Comparison of ENCODE assay signal across 30 mouse cellular contexts in the genomic region with DNA sequence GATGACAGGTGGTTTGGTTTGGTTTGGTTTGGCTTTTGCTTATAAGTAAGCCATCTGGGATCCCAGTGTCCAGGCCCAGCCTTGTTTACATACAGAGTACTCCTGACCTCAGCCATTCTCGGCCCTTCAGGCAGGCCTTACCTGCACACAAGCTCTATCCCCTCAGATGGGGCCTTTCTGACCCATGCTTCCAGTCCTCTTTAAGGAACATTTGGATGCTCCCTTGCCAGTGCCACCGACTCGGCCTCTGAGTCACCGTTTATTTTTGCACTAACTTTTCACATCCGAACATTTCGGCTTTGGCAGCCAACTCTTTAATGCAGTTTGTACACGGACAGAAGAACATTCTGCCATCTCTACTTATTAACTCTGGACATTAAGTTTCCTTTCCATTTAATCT. TPM values are rescaled to one million over a fixed set of nuclear protein-coding genes. Genes with fewer than 3 reads are reported as not detected.
DNase-seq lines count a peak whose midpoint lies in the region; ATAC-seq and TF ChIP-seq lines count a peak whose summit lies in the region.
"Had no signal": no experiment of that assay in that cellular context is flagged by ENCODE, and none has a peak within 500 bp of the region (broad histone marks: within the 10 kb centered on the region; RNA-seq: fewer than 3 reads in every experiment).

No protein-coding gene starts in this region.

- no peak overlapping the region for H3K4me3 ChIP-seq in heart, adult 2 months
- H3K4me3 ChIP-seq in lung, postnatal 0 days (ENCODE audit: low read depth, low read length), result no peak overlapping the region
- H3K4me3 ChIP-seq in lung, adult 2 months (replicated peaks; ENCODE audit: extremely low read depth, low read depth, low read length), result no peak overlapping the region
- H3K4me3 ChIP-seq: embryonic facial prominence, embryonic 12.5 days; heart, embryonic 13.5 days; hindbrain, embryonic 12.5 days; intestine, embryonic 15.5 days; left cerebral cortex, adult 2 months; limb, embryonic 12.5 days; liver, embryonic 15.5 days; lung, embryonic 15.5 days; myocyte; neural tube, embryonic 13.5 days had no signal

- H3K9me3 ChIP-seq in lung, postnatal 0 days (ENCODE audit: low read length), result no peaks in the 10 kb centered on the region
- H3K9me3 ChIP-seq: embryonic facial prominence, embryonic 12.5 days; heart, embryonic 13.5 days; hindbrain, embryonic 12.5 days; intestine, embryonic 15.5 days; limb, embryonic 12.5 days; liver, embryonic 15.5 days; lung, embryonic 15.5 days; neural tube, embryonic 13.5 days had no signal

- H3K9ac ChIP-seq in heart, adult 2 months (ENCODE audit: low read depth, low read length), result no peak overlapping the region
- H3K9ac ChIP-seq in lung, postnatal 0 days (replicated peaks; ENCODE audit: low read depth), result no peak overlapping the region
- H3K9ac ChIP-seq: embryonic facial prominence, embryonic 12.5 days; heart, embryonic 13.5 days; hindbrain, embryonic 12.5 days; intestine, embryonic 15.5 days; limb, embryonic 12.5 days; liver, embryonic 15.5 days; lung, embryonic 15.5 days; neural tube, embryonic 13.5 days had no signal

- no peak overlapping the region for H3K4me2 ChIP-seq in lung, postnatal 0 days (replicated peaks; ENCODE audit: low read depth, low read length)
- H3K4me2 ChIP-seq: embryonic facial prominence, embryonic 12.5 days; heart, embryonic 13.5 days; hindbrain, embryonic 12.5 days; intestine, embryonic 15.5 days; limb, embryonic 12.5 days; liver, embryonic 15.5 days; lung, embryonic 15.5 days; midbrain, embryonic 11.5 days; neural tube, embryonic 13.5 days had no signal

- ATAC-seq in lung, postnatal 0 days, result no peak
- ATAC-seq: CD4-positive, CD25-positive, alpha-beta regulatory T cell, adult 4 months; forebrain, embryonic 14.5 days; hindbrain, postnatal 0 days; intestine, embryonic 15.5 days; midbrain, embryonic 16.5 days had no signal

- H3K79me2 ChIP-seq in heart, adult 2 months (replicated peaks; ENCODE audit: control insufficient read depth, insufficient read depth, low read length), result no peaks in the 10 kb centered on the region

- TF ChIP-seq EP300 in heart, adult 2 months (IDR thresholded peaks at IDR 0.05; ENCODE audit: insufficient read depth, low read depth, low read length), result no peak
- TF ChIP-seq EP300 in lung, postnatal 0 days (IDR thresholded peaks at IDR 0.05), result no peak

- no peaks in the 10 kb centered on the region for H3K36me3 ChIP-seq in heart, adult 2 months (ENCODE audit: control insufficient read depth, insufficient read depth, low read length)
- H3K36me3 ChIP-seq in lung, postnatal 0 days (ENCODE audit: insufficient read depth, low read length), result no peaks in the 10 kb centered on the region
- H3K36me3 ChIP-seq: embryonic facial prominence, embryonic 12.5 days; heart, embryonic 13.5 days; intestine, embryonic 15.5 days; limb, embryonic 12.5 days; liver, embryonic 15.5 days; lung, embryonic 15.5 days had no signal

- TF ChIP-seq POLR2A in heart, adult 2 months (IDR thresholded peaks at IDR 0.05; ENCODE audit: insufficient read depth, low read depth, low read length), result no peak
- TF ChIP-seq POLR2A in lung, adult 2 months (IDR thresholded peaks at IDR 0.05; ENCODE audit: borderline replicate concordance, extremely low read depth, low read depth, low read length), result no peak

- WGBS in heart, adult 2 months, result 50% methylated on average over 7 of the region's 7 CpGs
- WGBS in lung, postnatal 0 days, result 46% methylated on average over 7 of the region's 7 CpGs
- WGBS in lung, adult 2 months, result 47% methylated on average over 7 of the region's 7 CpGs

- H3K27ac ChIP-seq in heart, adult 2 months, result peak overlapping the region; percentile 26; the same call in 1 of the 2 replicates
- no peak overlapping the region for H3K27ac ChIP-seq in lung, postnatal 0 days (ENCODE audit: low read length)
- H3K27ac ChIP-seq: embryonic facial prominence, embryonic 12.5 days; heart, embryonic 13.5 days; hindbrain, embryonic 12.5 days; hindbrain, postnatal 0 days; intestine, embryonic 15.5 days; left cerebral cortex, adult 2 months; limb, embryonic 12.5 days; liver, embryonic 15.5 days; lung, embryonic 15.5 days; neural tube, embryonic 13.5 days had no signal

- no peaks in the 10 kb centered on the region; the same call in none of the 2 replicates for H3K4me1 ChIP-seq in heart, adult 2 months (ENCODE audit: control insufficient read depth, insufficient read depth, low read length)
- no peaks in the 10 kb centered on the region for H3K4me1 ChIP-seq in lung, postnatal 0 days (ENCODE audit: insufficient read depth, low read depth, low read length)
- H3K4me1 ChIP-seq in lung, adult 2 months (ENCODE audit: control insufficient read depth, insufficient read depth, low read length), result peaks cover 15% of the 10 kb centered on the region
- H3K4me1 ChIP-seq: hindbrain, embryonic 12.5 days; liver, embryonic 15.5 days had no signal

- peak; percentile 52 to 55 for DNase-seq in cerebellum, adult 18-20 months
- DNase-seq in cerebellum, postnatal 10 days, result no peak
- DNase-seq in heart, adult 2 months, result peak in 1 of 2 experiments; percentile 32
- DNase-seq in heart, postnatal 14 days, result no peak
- peak; percentile 10 for DNase-seq in lung, postnatal 0 days (ENCODE audit: low spot score)
- DNase-seq in lung, adult 2 months, result no peak
- DNase-seq in layer of hippocampus, postnatal 36 days, result no peak
- DNase-seq: cerebellum, adult 9-10 months; embryo, embryonic 11 days; kidney, adult 2 months; kidney, postnatal 10 days; layer of hippocampus, adult 9-11 months; lung, postnatal 36 days; thymus, adult 2 months; thymus, postnatal 36 days had no signal

- intact Hi-C loops in heart, adult 2 months (cut with DNase I), result no loop called here
- intact Hi-C loops in heart, postnatal 14 days (cut with DNase I), result no loop called here

- TF ChIP-seq CTCF in heart, adult 2 months (IDR thresholded peaks at IDR 0.05), result no peak
- no peak for TF ChIP-seq CTCF in lung, postnatal 0 days (IDR thresholded peaks at IDR 0.05)
- TF ChIP-seq CTCF in lung, adult 2 months (IDR thresholded peaks at IDR 0.05; ENCODE audit: insufficient read depth, low read length), result no peak

- no peaks in the 10 kb centered on the region for H3K27me3 ChIP-seq in heart, adult 2 months (ENCODE audit: control insufficient read depth, insufficient read depth, low read length)
- no peaks in the 10 kb centered on the region for H3K27me3 ChIP-seq in lung, postnatal 0 days (replicated peaks; ENCODE audit: insufficient read depth, low read length)
- H3K27me3 ChIP-seq: embryonic facial prominence, embryonic 12.5 days; heart, embryonic 13.5 days; hindbrain, embryonic 12.5 days; intestine, embryonic 15.5 days; limb, embryonic 12.5 days; liver, embryonic 15.5 days; lung, embryonic 15.5 days; neural tube, embryonic 13.5 days had no signal

RNA-seq across cellular contexts. Expression of a gene that starts 20.6 kb away (rescaled TPM):
- 10 to 100 TPM; 14.1 to 16.0 TPM for total RNA-seq in heart, adult 2 months (2021)
- 12.3 and 13.4 TPM in 2 replicates for polyA plus RNA-seq in heart, adult 2 months (2012; rRNA removed)
- total RNA-seq in heart, postnatal 14 days (2021), result 10 to 100 TPM; 10.2 to 11.3 TPM
- 16.4 and 18.4 TPM in 2 replicates for polyA plus RNA-seq in lung, postnatal 0 days (2015; fragmentation: Nextera tagmentation; extraction: Ambion mirVana)
- polyA plus RNA-seq in lung, adult 2 months (2012; rRNA removed), result 55.1 and 77.9 TPM in 2 replicates
- total RNA-seq in layer of hippocampus, postnatal 36 days (2021), result 100 to 1,000 TPM; 192 to 196 TPM

Comparison
In these comparisons a context has a peak if more than half of its experiments do, and no peak if none do; other contexts are left out.
1. DNase-seq: peak in cerebellum, adult 18-20 months (2 of 2) and lung, postnatal 0 days (single experiment); none in cerebellum, postnatal 10 days (0 of 2), heart, postnatal 14 days (0 of 2), lung, adult 2 months (single experiment) and layer of hippocampus, postnatal 36 days (0 of 2).
2. RNA of a gene that starts 20.6 kb away (total RNA-seq): 192 to 196 TPM in layer of hippocampus, postnatal 36 days; 14.1 to 16.0 TPM in heart, adult 2 months and 10.2 to 11.3 TPM in heart, postnatal 14 days; every median in the first group is over 10 times any median in the second.